Mouse (Mus musculus): ENCODE data around the gene Cpn2. TPM values are rescaled to one million over a fixed set of nuclear protein-coding genes. Genes with fewer than 3 reads are reported as not detected.

Gene Cpn2
- total RNA-seq, 1 experiment from 2014 or later: 0.12 TPM

DNA sequence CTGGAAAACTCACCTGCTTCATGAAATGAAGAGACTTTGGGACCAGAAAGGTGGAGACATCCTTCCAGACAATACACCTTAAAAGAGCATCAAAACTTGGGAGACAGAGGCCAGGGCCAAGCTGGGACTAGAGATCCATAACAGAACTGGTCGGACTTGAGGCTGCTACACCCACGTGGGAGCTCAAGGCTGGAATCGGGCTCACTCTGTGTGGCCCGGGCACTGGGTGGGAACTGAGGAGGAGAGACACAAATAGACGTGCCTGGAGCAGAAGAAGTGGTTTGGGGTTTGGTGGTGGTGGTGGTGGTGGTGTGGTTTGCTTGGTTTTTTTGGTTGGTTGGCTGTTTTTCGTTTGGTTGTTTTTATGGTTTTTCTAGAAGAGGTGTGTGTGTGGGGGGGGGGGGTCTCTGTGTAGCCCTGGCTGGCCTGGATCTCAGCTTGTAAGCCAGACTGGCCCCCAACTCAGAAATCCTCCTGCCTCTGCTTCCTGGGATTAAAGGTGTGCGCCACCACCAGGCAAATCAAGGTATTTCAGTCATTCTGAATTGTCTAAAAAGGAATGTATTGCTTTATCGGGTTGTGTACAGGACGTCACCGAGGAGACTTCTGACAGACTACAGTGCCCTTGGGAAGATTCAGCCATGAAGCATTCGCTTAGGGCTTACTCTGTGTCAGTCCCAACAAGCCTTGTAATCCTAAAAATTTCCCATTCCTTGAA lies 60.0 kb downstream of the Cpn2 start:
- no peak for ATAC-seq (ENCODE audit: extremely low read depth, insufficient number of reproducible peaks, low FRiP score, poor library complexity, severe bottlenecking)

Other genes starting within 250 kb of the Cpn2 start
- gene Hes1, start 203.1 kb downstream of the Cpn2 start, total RNA-seq (2017): 11.2 and 19.8 TPM in 2 replicates
- not detected in 2 replicates for gene Lrrc15, start 15.8 kb upstream of the Cpn2 start, total RNA-seq (2017)
- gene Gp5, start 43.3 kb upstream of the Cpn2 start, total RNA-seq (2017): 3.8 and 5.8 TPM in 2 replicates
- 63.0 and 64.1 TPM in 2 replicates for gene Atp13a3, start 138.5 kb upstream of the Cpn2 start, total RNA-seq (2017)